Mouse (Mus musculus) midbrain, embryonic 13.5 days (tissue): Measurements from ENCODE around the gene Ostf1. TPM values are rescaled to one million over a fixed set of nuclear protein-coding genes. Genes with fewer than 3 reads are reported as not detected.

Experiments used
- ATAC-seq: fragments of 200-750 bp; cut with Nextera tagmentation; 2 replicates; pipeline ENCODE4 v1.8.0; 2017; ENCODE audit warnings: mild to moderate bottlenecking, moderate TSS enrichment, moderate library complexity
- H3K27ac ChIP-seq: fragments of 300-500 bp; sonication (generic); 2 replicates; pipeline ENCODE4 v1.5.1; 2015; ENCODE audit warnings: inconsistent platforms, mild to moderate bottlenecking, moderate library complexity
- H3K27me3 ChIP-seq: fragments of 300-500 bp; sonication (generic); 2 replicates; pipeline ENCODE4 v1.6.1; 2015; ENCODE audit warnings: mild to moderate bottlenecking, inconsistent platforms
- H3K36me3 ChIP-seq: fragments of 300-500 bp; sonication (generic); 2 replicates; pipeline ENCODE4 v1.6.1; 2015; ENCODE audit warnings: mild to moderate bottlenecking, inconsistent platforms
- H3K4me1 ChIP-seq: fragments of 300-500 bp; sonication (generic); replicated peaks from 2 replicates; pipeline ENCODE4 v1.6.1; 2015; ENCODE audit warnings: inconsistent platforms
- H3K4me2 ChIP-seq: fragments of 300-500 bp; sonication (generic); replicated peaks from 2 replicates; pipeline ENCODE4 v1.6.1; 2015; ENCODE audit warnings: moderate library complexity, mild to moderate bottlenecking, inconsistent platforms
- H3K4me3 ChIP-seq: fragments of 300-500 bp; sonication (generic); replicated peaks from 2 replicates; pipeline ENCODE4 v1.5.1; 2015; ENCODE audit warnings: mild to moderate bottlenecking, inconsistent platforms
- H3K9ac ChIP-seq: fragments of 300-500 bp; sonication (generic); replicated peaks from 2 replicates; pipeline ENCODE4 v1.6.1; 2015; ENCODE audit warnings: mild to moderate bottlenecking, inconsistent platforms
- H3K9me3 ChIP-seq: fragments of 300-500 bp; sonication (generic); 2 replicates; pipeline ENCODE4 v1.6.1; 2016; ENCODE audit warnings: mild to moderate bottlenecking, inconsistent platforms
- WGBS: fragments of 180-500 bp; shearing (Covaris S2); methylation state at CpG from one replicate; pipeline ENCODE4 v1.1.7; 2015; 5-methylcytosine and 5-hydroxymethylcytosine counted together
- polyA plus RNA-seq: library from polyadenylated mRNA; unstranded; fragments of >200 nt; fragmentation: Nextera tagmentation; extraction: Ambion mirVana; gene quantifications from 2 replicates; pipeline ENCODE4 v1.2.1, GENCODE M21; 2015

Gene Ostf1
- polyA plus RNA-seq, 1 experiment from 2014 or later = 34.7 TPM

GRCm38 (mm10) chr19:18548668-18549067 is 83.0 kb downstream of the Ostf1 start:
- 14% methylated on average over 4 of the region's 4 CpGs for WGBS
- Histone ChIP-seq H3K36me3 (no peaks in the 10 kb centered on the region), H3K9ac (no peak overlapping the region), H3K4me3 (no peak overlapping the region), H3K4me2 (no peak overlapping the region), H3K27ac (no peak overlapping the region), H3K4me1 (no peaks in the 10 kb centered on the region), H3K27me3 (no peaks in the 10 kb centered on the region), H3K9me3 (no peaks in the 10 kb centered on the region)
- 0 out of 2 replicates have a peak, but pooled peaks have one; percentile 50 for ATAC-seq

Other genes with a start within 250 kb of the Ostf1 start
- 5.0 and 5.6 TPM in 2 replicates for gene Nmrk1, start 127 bp upstream of the Ostf1 start, polyA plus RNA-seq
- 13.2 and 14.7 TPM in 2 replicates for gene Carnmt1, start 38.9 kb upstream of the Ostf1 start, polyA plus RNA-seq
- 57.5 and 63.1 TPM in 2 replicates for gene D030056L22Rik, start 81.4 kb upstream of the Ostf1 start, polyA plus RNA-seq
- gene Trpm6, start 118.2 kb upstream of the Ostf1 start, polyA plus RNA-seq = 0.36 and 0.43 TPM in 2 replicates